Mouse (Mus musculus) midbrain, postnatal 0 days (tissue): ENCODE measurements around the gene Uap1l1. TPM values are rescaled to one million over a fixed set of nuclear protein-coding genes. Genes with fewer than 3 reads are reported as not detected.
"Not testable (repeated sequence)": the region's sequence is repeated elsewhere in the genome, so short reads cannot be mapped to it uniquely, and the experiment has no call there.

Experiments used
- ATAC-seq: fragments of 200-750 bp; cut with Nextera tagmentation; 2 replicates; pipeline ENCODE4 v1.8.0; 2017; ENCODE audit warnings: moderate number of reproducible peaks, mild to moderate bottlenecking, moderate TSS enrichment, moderate library complexity; ENCODE audit not compliant: low FRiP score
- DNase-seq: peaks from one replicate; pipeline ENCODE4 v3.0.0-alpha.2; 2015; ENCODE audit warnings: low spot score
- H3K27ac ChIP-seq: fragments of 300-500 bp; sonication (generic); 2 replicates; pipeline ENCODE4 v1.5.1; 2014; ENCODE audit warnings: low read depth, mild to moderate bottlenecking, low read length, mixed read lengths
- H3K27me3 ChIP-seq: fragments of 300-500 bp; sonication (generic); 2 replicates; pipeline ENCODE4 v1.6.1; 2014; ENCODE audit warnings: low read length, control low read depth, mixed read lengths; ENCODE audit not compliant: insufficient read depth
- H3K36me3 ChIP-seq: fragments of 300-500 bp; sonication (generic); 2 replicates; pipeline ENCODE4 v1.6.1; 2014; ENCODE audit warnings: low read length, control low read depth, mixed read lengths; ENCODE audit not compliant: insufficient read depth
- H3K4me1 ChIP-seq: fragments of 300-500 bp; sonication (generic); 2 replicates; pipeline ENCODE4 v1.6.1; 2014; ENCODE audit warnings: mild to moderate bottlenecking, control low read depth, antibody characterized with exemption, low read length, mixed read lengths; ENCODE audit not compliant: insufficient read depth
- H3K4me2 ChIP-seq: fragments of 300-500 bp; sonication (generic); 2 replicates; pipeline ENCODE4 v1.6.1; 2014; ENCODE audit warnings: low read depth, mild to moderate bottlenecking, low read length, mixed read lengths; ENCODE audit not compliant: poor library complexity, severe bottlenecking
- H3K4me3 ChIP-seq: fragments of 300-500 bp; sonication (generic); 2 replicates; pipeline ENCODE4 v1.5.1; 2014; ENCODE audit warnings: low read depth, mild to moderate bottlenecking, low read length, moderate library complexity
- H3K9ac ChIP-seq: fragments of 300-500 bp; sonication (generic); replicated peaks from 2 replicates; pipeline ENCODE4 v1.6.1; 2014; ENCODE audit warnings: mild to moderate bottlenecking, low read length, moderate library complexity, mixed read lengths; ENCODE audit not compliant: poor library complexity, severe bottlenecking
- H3K9me3 ChIP-seq: fragments of 300-500 bp; sonication (generic); 2 replicates; pipeline ENCODE4 v1.6.1; 2016; ENCODE audit warnings: low read length, control low read depth
- CTCF ChIP-seq: IDR thresholded peaks from 2 replicates; pipeline ENCODE4 v1.5.1; 2016; ENCODE audit warnings: antibody characterized with exemption, mild to moderate bottlenecking
- WGBS: fragments of 180-500 bp; shearing (Covaris S2); extraction: QIAGEN DNeasy Blood & Tissue Kit; methylation state at CpG from one replicate; pipeline ENCODE4 v1.1.7; 2014; 5-methylcytosine and 5-hydroxymethylcytosine counted together
- polyA plus RNA-seq: library from polyadenylated mRNA; unstranded; fragments of >200 nt; fragmentation: Nextera tagmentation; extraction: Ambion mirVana; gene quantifications from 2 replicates; pipeline ENCODE4 v1.2.1, GENCODE M21; 2015
- total RNA-seq: library from RNA; depleted of rRNA; stranded (reverse); fragments of >200 nt; gene quantifications from 2 replicates; pipeline ENCODE4 v1.2.3, GENCODE M21; 2014; rRNA removed

The Uap1l1 gene
- 7.9 and 9.9 TPM in 2 replicates for total RNA-seq
- 11.7 and 14.1 TPM in 2 replicates for polyA plus RNA-seq

GRCm38 (mm10) chr2:25365091-25365761, at the start of gene Uap1l1:
Gene Uap1l1, minus strand, starts transcription at chr2:25365682.
- H3K27me3 ChIP-seq: peaks cover 20% of the 10 kb centered on the region
- no peaks in the 10 kb centered on the region for H3K9me3 ChIP-seq
- WGBS: under 1% methylated on average over 54 of the region's 54 CpGs
- H3K4me3 ChIP-seq: peak within 1 kb of the TSS; percentile 54
- H3K27ac ChIP-seq: no peak within 1 kb of the TSS
- no peaks in the 10 kb centered on the region for H3K36me3 ChIP-seq
- H3K4me2 ChIP-seq: peak within 1 kb of the TSS; percentile 96
- H3K4me1 ChIP-seq: no peaks in the 10 kb centered on the region
- no peak for TF ChIP-seq CTCF
- ATAC-seq (peak; percentile 67), DNase-seq (peak; percentile 59)
- H3K9ac ChIP-seq: peak within 1 kb of the TSS; percentile 62

- not testable (repeated sequence) for H3K4me1 ChIP-seq, H3K4me2 ChIP-seq, H3K9me3 ChIP-seq, H3K27me3 ChIP-seq, DNase-seq, ATAC-seq, H3K4me3 ChIP-seq, H3K9ac ChIP-seq, H3K27ac ChIP-seq
- H3K36me3 ChIP-seq: peaks cover 18% of the 10 kb centered on the region
- peak; percentile 57 for TF ChIP-seq CTCF
These were observed 48.0 kb upstream of the Uap1l1 start for GRCm38 (mm10) chr2:25413436-25413835.

DNA sequence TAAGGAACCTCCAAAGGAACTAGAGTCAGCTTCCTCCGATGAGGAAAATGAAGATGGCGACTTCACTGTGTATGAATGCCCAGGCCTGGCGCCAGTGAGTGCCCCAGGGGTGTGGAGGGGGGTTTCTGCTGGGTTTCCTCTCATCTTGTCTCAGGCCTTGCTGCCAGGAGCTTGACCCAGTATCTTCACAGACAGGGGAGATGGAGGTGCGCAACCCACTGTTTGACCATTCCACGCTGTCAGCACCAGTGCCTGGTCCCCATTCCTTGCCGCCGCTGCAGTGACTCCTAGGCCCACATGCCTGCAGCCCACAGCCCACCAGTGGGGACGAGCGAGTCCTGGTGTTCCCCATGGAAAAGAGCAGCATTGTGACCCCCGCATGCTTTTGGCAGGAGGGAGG, 43.4 kb upstream of the Uap1l1 start:
- Histone ChIP-seq H3K4me1 (peaks cover 6% of the 10 kb centered on the region), H3K27ac (no peak overlapping the region), H3K9me3 (no peaks in the 10 kb centered on the region), H3K4me2 (no peak overlapping the region), H3K27me3 (no peaks in the 10 kb centered on the region), H3K36me3 (peaks cover 30% of the 10 kb centered on the region), H3K4me3 (no peak overlapping the region), H3K9ac (no peak overlapping the region)
- DNase-seq (no peak), ATAC-seq (no peak)
- no peak for TF ChIP-seq CTCF
- WGBS: 90% methylated on average over 10 of the region's 10 CpGs

- ATAC-seq: no peak
- H3K27ac ChIP-seq: peak overlapping the region; percentile 92; the same call in 1 of the 2 replicates
- peak overlapping the region; percentile 63 for H3K4me2 ChIP-seq
- peak overlapping the region; percentile 99 for H3K4me3 ChIP-seq
- no peak for TF ChIP-seq CTCF
- 85% methylated on average over 4 of the region's 4 CpGs for WGBS
- H3K4me1 ChIP-seq: peaks cover 12% of the 10 kb centered on the region
- peaks cover 3% of the 10 kb centered on the region; the same call in 1 of the 2 replicates for H3K27me3 ChIP-seq
- peaks cover 16% of the 10 kb centered on the region for H3K36me3 ChIP-seq
- no peak for DNase-seq
- H3K9me3 ChIP-seq: no peaks in the 10 kb centered on the region
- H3K9ac ChIP-seq: peak overlapping the region; percentile 100
These were observed 38.5 kb upstream of the Uap1l1 start for GRCm38 (mm10) chr2:25403994-25404393.

- peak overlapping the region; percentile 99 for H3K4me3 ChIP-seq
- peak overlapping the region; percentile 100 for H3K9ac ChIP-seq
- ATAC-seq (peak; percentile 84), DNase-seq (peak; percentile 93)
- H3K4me2 ChIP-seq: peak overlapping the region; percentile 63
- peaks cover 12% of the 10 kb centered on the region for H3K4me1 ChIP-seq
- 1% methylated on average over 44 of the region's 54 CpGs for WGBS
- peaks cover 11% of the 10 kb centered on the region for H3K36me3 ChIP-seq
- peak overlapping the region; percentile 92 for H3K27ac ChIP-seq
- no peak for TF ChIP-seq CTCF
- peaks cover 11% of the 10 kb centered on the region; the same call in 1 of the 2 replicates for H3K27me3 ChIP-seq
- H3K9me3 ChIP-seq: no peaks in the 10 kb centered on the region
These were observed 37.6 kb upstream of the Uap1l1 start for GRCm38 (mm10) chr2:25402972-25403601.

DNA sequence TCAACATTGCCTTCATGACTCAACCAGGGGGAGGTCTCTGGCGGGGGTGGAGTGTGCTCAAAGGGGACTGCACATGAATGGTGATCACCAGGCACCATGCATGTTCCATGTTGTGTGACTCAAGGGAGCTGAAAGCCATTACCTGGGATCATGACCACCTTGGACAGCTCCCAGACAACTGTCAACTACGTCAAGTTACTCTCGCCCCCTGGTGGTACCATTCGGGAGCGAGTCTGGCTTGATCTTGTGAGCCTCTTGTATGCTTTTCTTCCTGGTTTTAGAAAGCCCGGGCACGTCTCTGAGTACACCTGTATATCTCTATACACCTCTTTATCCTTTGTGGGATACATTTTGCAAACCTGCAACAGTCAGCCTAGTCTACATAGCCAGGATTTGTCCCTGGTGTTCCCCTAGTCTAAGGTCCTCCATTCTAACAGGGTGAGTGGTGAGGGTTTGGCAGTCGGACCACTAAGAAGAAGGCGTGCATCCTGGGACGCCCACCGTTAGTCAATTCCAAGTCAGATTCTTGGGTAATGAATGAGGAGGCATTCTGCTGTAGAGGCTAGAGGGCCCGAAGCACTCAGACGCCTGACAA, 37.0 kb upstream of the Uap1l1 start:
- TF ChIP-seq CTCF: peak; percentile 84
- Histone ChIP-seq H3K4me2 (peak overlapping the region; percentile 63), H3K4me1 (peaks cover 12% of the 10 kb centered on the region), H3K9me3 (no peaks in the 10 kb centered on the region), H3K36me3 (peaks cover 5% of the 10 kb centered on the region), H3K9ac (peak overlapping the region; percentile 100), H3K4me3 (peak overlapping the region; percentile 99), H3K27ac (peak overlapping the region; percentile 92), H3K27me3 (peaks cover 16% of the 10 kb centered on the region)
- WGBS: 0% methylated on average over 13 of the region's 13 CpGs
- ATAC-seq (peak; percentile 61), DNase-seq (peak; percentile 89)
